Mouse (Mus musculus): Measurements from ENCODE around the gene Gm16253.
A peak's percentile ranks its signal among the peaks of the same experiment; 100 is the strongest.

Gm16253 gene

GRCm38 (mm10) chr3:96557694-96558093 is 19.1 kb upstream of the Gm16253 start, which contains the start of gene Txnip:
TSS of gene Txnip (plus strand) at chr3:96557957.
- DNase-seq: peak; percentile 91 to 93

GRCm38 (mm10) chr3:96558159-96558558 is 18.6 kb upstream of the Gm16253 start:
- no peak for DNase-seq

GRCm38 (mm10) chr3:96558668-96559196 is 18.1 kb upstream of the Gm16253 start:
- no peak for DNase-seq

- DNase-seq: no peak
These were observed 17.3 kb upstream of the Gm16253 start for GRCm38 (mm10) chr3:96559398-96559910.

GRCm38 (mm10) chr3:96559911-96560850 is 16.6 kb upstream of the Gm16253 start:
- no peak for DNase-seq

GRCm38 (mm10) chr3:96560881-96561668 is 15.7 kb upstream of the Gm16253 start:
- DNase-seq: no peak

- no peak for DNase-seq
These were observed 14.7 kb upstream of the Gm16253 start for GRCm38 (mm10) chr3:96561946-96562681.

- no peak for DNase-seq
These were observed 13.5 kb upstream of the Gm16253 start for GRCm38 (mm10) chr3:96563267-96563666.

- DNase-seq: no peak
These were observed 12.7 kb upstream of the Gm16253 start for GRCm38 (mm10) chr3:96563911-96564632.

GRCm38 (mm10) chr3:96564633-96565032 is 12.2 kb upstream of the Gm16253 start:
- no peak for DNase-seq

GRCm38 (mm10) chr3:96565105-96565504 is 11.7 kb upstream of the Gm16253 start:
- no peak for DNase-seq

- DNase-seq: no peak
These were observed 9.9 kb upstream of the Gm16253 start for GRCm38 (mm10) chr3:96566661-96567450.

GRCm38 (mm10) chr3:96568605-96569004 is 8.2 kb upstream of the Gm16253 start:
- DNase-seq: no peak

- DNase-seq: no peak
These were observed 7.3 kb upstream of the Gm16253 start for GRCm38 (mm10) chr3:96569506-96569905.

- DNase-seq: no peak
These were observed 6.7 kb upstream of the Gm16253 start for GRCm38 (mm10) chr3:96569966-96570605.

- DNase-seq: no peak
These were observed 6.1 kb upstream of the Gm16253 start for GRCm38 (mm10) chr3:96570643-96571042.

- DNase-seq: no peak
These were observed 5.4 kb upstream of the Gm16253 start for GRCm38 (mm10) chr3:96571336-96571735.

GRCm38 (mm10) chr3:96571896-96572698 is 4.7 kb upstream of the Gm16253 start:
- no peak for DNase-seq
